Mouse (Mus musculus) testis, adult 2 months (tissue): ENCODE measurements at regions not wholly inside any gene's neighbourhood (a gene's known extent, or its start where the extent isn't known, plus 50 kb on each side); places are given as distances from the start of the nearest gene placed in this dataset.

ENCODE experiments used
- H3K27ac ChIP-seq: fragments of 200-500 bp; 2 replicates; pipeline ENCODE4 v1.5.1; 2012; ENCODE audit warnings: low read depth, low read length; ENCODE audit not compliant: control insufficient read depth, insufficient read depth
- H3K27me3 ChIP-seq: fragments of 200-500 bp; 2 replicates; pipeline ENCODE4 v1.6.1; 2012; ENCODE audit warnings: mild to moderate bottlenecking, low read length, moderate library complexity; ENCODE audit not compliant: control insufficient read depth, insufficient read depth
- H3K36me3 ChIP-seq: fragments of 200-500 bp; 2 replicates; pipeline ENCODE4 v1.6.1; 2012; ENCODE audit warnings: mild to moderate bottlenecking, low read length; ENCODE audit not compliant: control insufficient read depth, insufficient read depth
- H3K4me1 ChIP-seq: fragments of 200-500 bp; 2 replicates; pipeline ENCODE4 v1.6.1; 2012; ENCODE audit warnings: low read length; ENCODE audit not compliant: control insufficient read depth, insufficient read depth
- H3K4me3 ChIP-seq: fragments of 200-500 bp; 2 replicates; pipeline ENCODE4 v1.5.1; 2012; ENCODE audit warnings: low read depth, mild to moderate bottlenecking, low read length, moderate library complexity, mixed read lengths; ENCODE audit not compliant: control insufficient read depth
- CTCF ChIP-seq: fragments of 200-500 bp; IDR thresholded peaks from 2 replicates; pipeline ENCODE4 v1.5.1; 2012; ENCODE audit warnings: low read depth, mild to moderate bottlenecking, inconsistent platforms, low read length, moderate library complexity; ENCODE audit not compliant: control insufficient read depth, insufficient read depth, insufficient replicate concordance
- POLR2A ChIP-seq: fragments of 200-500 bp; IDR thresholded peaks from 2 replicates; pipeline ENCODE4 v1.6.1; 2012; ENCODE audit warnings: low read depth, mild to moderate bottlenecking, inconsistent platforms, low read length, moderate library complexity; ENCODE audit not compliant: control insufficient read depth

GRCm38 (mm10) chr10:37319746-37320430 lies 181.2 kb upstream of the Marcks start:
- H3K36me3 ChIP-seq: no peaks in the 10 kb centered on the region
- H3K4me3 ChIP-seq: no peak overlapping the region
- no peak overlapping the region for H3K27ac ChIP-seq
- H3K4me1 ChIP-seq: no peaks in the 10 kb centered on the region
- TF ChIP-seq CTCF: no peak
- H3K27me3 ChIP-seq: no peaks in the 10 kb centered on the region

GRCm38 (mm10) chr10:37316701-37317100 lies 178.0 kb upstream of the Marcks start:
- no peaks in the 10 kb centered on the region for H3K4me1 ChIP-seq
- H3K36me3 ChIP-seq: no peaks in the 10 kb centered on the region
- TF ChIP-seq POLR2A (no peak), CTCF (no peak)
- no peaks in the 10 kb centered on the region for H3K27me3 ChIP-seq
- no peak overlapping the region for H3K4me3 ChIP-seq
- no peak overlapping the region for H3K27ac ChIP-seq

GRCm38 (mm10) chr10:37315804-37316203 lies 177.1 kb upstream of the Marcks start:
- no peak overlapping the region for H3K27ac ChIP-seq
- no peaks in the 10 kb centered on the region for H3K4me1 ChIP-seq
- H3K27me3 ChIP-seq: no peaks in the 10 kb centered on the region
- TF ChIP-seq CTCF: no peak
- TF ChIP-seq POLR2A: no peak
- H3K36me3 ChIP-seq: no peaks in the 10 kb centered on the region
- no peak overlapping the region for H3K4me3 ChIP-seq

GRCm38 (mm10) chr10:37314746-37315430 lies 176.2 kb upstream of the Marcks start:
- Histone ChIP-seq H3K4me1 (no peaks in the 10 kb centered on the region), H3K27me3 (no peaks in the 10 kb centered on the region), H3K27ac (no peak overlapping the region), H3K36me3 (no peaks in the 10 kb centered on the region), H3K4me3 (no peak overlapping the region)
- TF ChIP-seq CTCF (no peak), POLR2A (no peak)

- Histone ChIP-seq H3K27me3 (no peaks in the 10 kb centered on the region), H3K27ac (no peak overlapping the region), H3K4me3 (no peak overlapping the region), H3K4me1 (no peaks in the 10 kb centered on the region), H3K36me3 (no peaks in the 10 kb centered on the region)
- TF ChIP-seq CTCF: no peak
These were observed 174.7 kb upstream of the Marcks start for GRCm38 (mm10) chr10:37313461-37313860.

GRCm38 (mm10) chr10:37310266-37310945 lies 171.7 kb upstream of the Marcks start:
- TF ChIP-seq POLR2A: no peak
- TF ChIP-seq CTCF: no peak
- Histone ChIP-seq H3K4me3 (no peak overlapping the region), H3K36me3 (no peaks in the 10 kb centered on the region), H3K27ac (no peak overlapping the region), H3K27me3 (no peaks in the 10 kb centered on the region), H3K4me1 (no peaks in the 10 kb centered on the region)

- TF ChIP-seq POLR2A: no peak
- TF ChIP-seq CTCF: no peak
- Histone ChIP-seq H3K36me3 (no peaks in the 10 kb centered on the region), H3K27ac (no peak overlapping the region), H3K27me3 (no peaks in the 10 kb centered on the region), H3K4me3 (no peak overlapping the region), H3K4me1 (no peaks in the 10 kb centered on the region)
These were observed 165.9 kb upstream of the Marcks start for GRCm38 (mm10) chr10:37304656-37305055.
